In genomic region chr3:95373208-95373607, GRCm38 (mm10) we compare ENCODE assay signal across 50 mouse cellular contexts. TPM values are rescaled to one million over a fixed set of nuclear protein-coding genes. Genes with fewer than 3 reads are reported as not detected.
"Had no signal": no experiment of that assay in that cellular context is flagged by ENCODE, and none has a peak within 500 bp of the region (broad histone marks: within the 10 kb centered on the region; RNA-seq: fewer than 3 reads in every experiment).

No protein-coding gene starts in this region.

- H3K4me1 ChIP-seq: heart, embryonic 12.5 days; heart, embryonic 13.5 days; heart, embryonic 15.5 days; hindbrain, embryonic 10.5 days; hindbrain, embryonic 12.5 days; hindbrain, embryonic 13.5 days; hindbrain, embryonic 15.5 days; intestine, embryonic 15.5 days; kidney, embryonic 15.5 days had no signal

- H3K4me3 ChIP-seq: heart, embryonic 12.5 days; heart, embryonic 13.5 days; heart, embryonic 15.5 days; hindbrain, embryonic 10.5 days; hindbrain, embryonic 12.5 days; hindbrain, embryonic 13.5 days; hindbrain, embryonic 15.5 days; intestine, embryonic 15.5 days; kidney, embryonic 15.5 days; layer of hippocampus, adult 2 months; left cerebral cortex, adult 2 months had no signal

- ATAC-seq: hindbrain, embryonic 16.5 days; hindbrain, postnatal 0 days; inflammation-experienced regulatory T-cells, adult 6 months; intestine, embryonic 15.5 days; intestine, embryonic 16.5 days; intestine, postnatal 0 days had no signal

- H3K27me3 ChIP-seq: heart, embryonic 12.5 days; heart, embryonic 13.5 days; heart, embryonic 15.5 days; hindbrain, embryonic 12.5 days; hindbrain, embryonic 13.5 days; hindbrain, embryonic 15.5 days; intestine, embryonic 15.5 days; kidney, embryonic 15.5 days had no signal

- H3K36me3 ChIP-seq: heart, embryonic 12.5 days; heart, embryonic 13.5 days; heart, embryonic 15.5 days; hindbrain, embryonic 10.5 days; hindbrain, embryonic 12.5 days; hindbrain, embryonic 13.5 days; hindbrain, embryonic 15.5 days; intestine, embryonic 15.5 days; kidney, embryonic 15.5 days had no signal

- DNase-seq: heart, postnatal 10 days; heart, postnatal 14 days; heart, postnatal 36 days; heart, postnatal 4 days; kidney, adult 11 months; kidney, adult 18-20 months; kidney, adult 2 months; kidney, adult 8-10 months; kidney, adult 9 months; kidney, postnatal 10 days; kidney, postnatal 14 days; kidney, postnatal 25 days; kidney, postnatal 36 days; kidney, postnatal 4 days; layer of hippocampus, adult 9-11 months; layer of hippocampus, postnatal 36 days had no signal

- H3K27ac ChIP-seq: heart, embryonic 13.5 days; heart, embryonic 15.5 days; hindbrain, embryonic 10.5 days; hindbrain, embryonic 12.5 days; hindbrain, embryonic 13.5 days; hindbrain, embryonic 14.5 days; hindbrain, embryonic 15.5 days; hindbrain, postnatal 0 days; intestine, embryonic 15.5 days; kidney, embryonic 15.5 days; kidney, postnatal 0 days; layer of hippocampus, adult 2 months; left cerebral cortex, adult 2 months had no signal

RNA-seq across cellular contexts. Expression of gene 4930558C23Rik, which starts 29.4 kb away (rescaled TPM):
- total RNA-seq: heart, postnatal 10 days; heart, postnatal 14 days; heart, postnatal 25 days; heart, postnatal 36 days; heart, postnatal 4 days; hematopoietic stem cell, adult 5-6 weeks; hindbrain, postnatal 0 days; layer of hippocampus, adult 18-20 months; layer of hippocampus, adult 2 months; layer of hippocampus, adult 8-10 months; layer of hippocampus, postnatal 10 days; layer of hippocampus, postnatal 14 days; layer of hippocampus, postnatal 25 days; layer of hippocampus, postnatal 36 days; left cerebral cortex, adult 18-20 months; left cerebral cortex, adult 2 months had no signal
- polyA plus RNA-seq: heart, embryonic 11.5 days; heart, embryonic 12.5 days; heart, embryonic 13.5 days; heart, embryonic 14.5 days; heart, embryonic 15.5 days; heart, embryonic 16.5 days; heart, postnatal 0 days; hindbrain, embryonic 10.5 days; hindbrain, embryonic 11.5 days; hindbrain, embryonic 12.5 days; hindbrain, embryonic 13.5 days; hindbrain, embryonic 14.5 days; hindbrain, embryonic 15.5 days; hindbrain, embryonic 16.5 days; hindbrain, postnatal 0 days; inflammation-experienced regulatory T-cells, adult 6 months; intestine, embryonic 14.5 days; intestine, embryonic 15.5 days; intestine, embryonic 16.5 days; intestine, postnatal 0 days; kidney, adult 2 months; kidney, embryonic 14.5 days; kidney, embryonic 15.5 days; large intestine, adult 2 months had no signal
